Mouse (Mus musculus): ENCODE results near the gene Asic1. TPM values are rescaled to one million over a fixed set of nuclear protein-coding genes. Genes with fewer than 3 reads are reported as not detected.

Asic1 gene
- polyA plus RNA-seq, 1 experiment = 2.0 TPM

DNA sequence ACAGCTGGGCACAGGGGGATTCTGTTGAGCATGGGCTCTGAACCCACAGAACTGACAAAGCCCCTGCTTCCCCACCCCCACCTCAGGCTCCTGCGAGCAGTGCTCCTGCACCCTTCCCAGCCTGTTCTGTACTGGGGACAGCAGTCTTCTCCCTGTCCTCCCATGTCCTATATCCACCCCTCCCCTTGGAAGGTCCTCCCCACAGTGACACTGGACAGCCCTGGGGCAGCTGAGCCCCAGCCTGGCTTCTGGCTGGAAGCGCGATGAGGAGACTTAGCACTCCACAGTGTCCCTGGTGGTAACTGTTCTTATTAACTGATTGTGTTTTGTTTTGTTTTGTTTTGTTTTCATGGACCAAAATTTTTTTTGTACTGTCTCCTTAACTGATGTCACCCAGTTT, 43.4 kb downstream of the Asic1 start:
- Histone ChIP-seq H3ac (ENCODE audit: control insufficient read depth, insufficient read length) (no peak overlapping the region), H3K36me3 (ENCODE audit: control insufficient read depth, insufficient read depth) (peaks cover 44% of the 10 kb centered on the region), H3K79me2 (ENCODE audit: control insufficient read depth, insufficient read depth) (no peaks in the 10 kb centered on the region), H3K4me3 (no peak overlapping the region), H3K27me3 (ENCODE audit: control insufficient read depth, insufficient read depth, insufficient read length) (no peaks in the 10 kb centered on the region), H3K4me2 (ENCODE audit: low read depth) (no peak overlapping the region)
- TF ChIP-seq POLR2AphosphoS2 (IDR thresholded peaks at IDR 0.05; ENCODE audit: insufficient read length, low read depth) (no peak), TCF3 (IDR thresholded peaks at IDR 0.05; ENCODE audit: insufficient read length, low read depth) (no peak), SRF (IDR thresholded peaks at IDR 0.05; ENCODE audit: control insufficient read depth, insufficient read length, low read depth) (no peak), MAX (IDR thresholded peaks at IDR 0.05; ENCODE audit: low read depth) (no peak), E2F4 (IDR thresholded peaks at IDR 0.05; ENCODE audit: insufficient read depth) (no peak), REST (IDR thresholded peaks at IDR 0.05; ENCODE audit: insufficient read depth, insufficient read length) (no peak), POLR2A (IDR thresholded peaks at IDR 0.05; ENCODE audit: insufficient read length, low read depth) (no peak), MYOG (IDR thresholded peaks at IDR 0.05; ENCODE audit: control insufficient read depth in 1 of 3, insufficient read depth in 1 of 3, insufficient read length in 2 of 3, low read depth in 2 of 3) (no peak), USF1 (IDR thresholded peaks at IDR 0.05; ENCODE audit: low read depth) (no peak), TCF12 (IDR thresholded peaks at IDR 0.05; ENCODE audit: insufficient read depth, poor library complexity, severe bottlenecking) (no peak), MYOD1 (IDR thresholded peaks at IDR 0.05; ENCODE audit: control insufficient read depth in 1 of 3, insufficient read length in 2 of 3, low read depth in 2 of 3) (no peak), CEBPB (IDR thresholded peaks at IDR 0.05; ENCODE audit: insufficient read depth, poor library complexity, severe bottlenecking) (no peak)

DNA sequence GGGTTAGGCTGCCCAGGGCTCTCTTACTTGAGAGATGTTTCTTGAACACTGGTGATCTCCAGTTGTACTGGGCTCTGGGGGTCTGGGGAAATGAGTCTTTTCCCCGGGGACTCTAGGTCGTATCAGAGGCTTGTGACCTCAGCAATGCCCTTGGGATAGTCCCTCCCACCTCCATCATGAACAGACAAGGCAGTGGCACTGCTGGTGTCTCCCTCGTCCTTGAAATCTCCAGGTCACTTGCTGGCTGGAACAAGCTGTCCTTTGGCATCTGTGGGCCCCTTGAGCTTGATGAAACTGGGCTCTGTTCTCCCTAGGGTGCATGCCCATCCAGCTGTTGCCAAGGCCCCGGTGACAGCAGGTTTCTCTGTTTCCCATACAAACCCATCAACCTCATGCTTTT, 44.0 kb downstream of the Asic1 start:
- TF ChIP-seq SRF (IDR thresholded peaks at IDR 0.05; ENCODE audit: control insufficient read depth, insufficient read length, low read depth) = no peak
- no peak for TF ChIP-seq CEBPB (IDR thresholded peaks at IDR 0.05; ENCODE audit: insufficient read depth, poor library complexity, severe bottlenecking)
- TF ChIP-seq USF1 (IDR thresholded peaks at IDR 0.05; ENCODE audit: low read depth) = no peak
- no peak for TF ChIP-seq TCF12 (IDR thresholded peaks at IDR 0.05; ENCODE audit: insufficient read depth, poor library complexity, severe bottlenecking)
- no peak for TF ChIP-seq POLR2A (IDR thresholded peaks at IDR 0.05; ENCODE audit: insufficient read length, low read depth)
- TF ChIP-seq MYOD1 (IDR thresholded peaks at IDR 0.05; ENCODE audit: control insufficient read depth in 1 of 3, insufficient read length in 2 of 3, low read depth in 2 of 3) = no peak
- no peak for TF ChIP-seq REST (IDR thresholded peaks at IDR 0.05; ENCODE audit: insufficient read depth, insufficient read length)
- no peak for TF ChIP-seq MYOG (IDR thresholded peaks at IDR 0.05; ENCODE audit: control insufficient read depth in 1 of 3, insufficient read depth in 1 of 3, insufficient read length in 2 of 3, low read depth in 2 of 3)
- TF ChIP-seq TCF3 (IDR thresholded peaks at IDR 0.05; ENCODE audit: insufficient read length, low read depth) = no peak
- no peak for TF ChIP-seq MAX (IDR thresholded peaks at IDR 0.05; ENCODE audit: low read depth)
- no peak for TF ChIP-seq E2F4 (IDR thresholded peaks at IDR 0.05; ENCODE audit: insufficient read depth)
- no peak for TF ChIP-seq POLR2AphosphoS2 (IDR thresholded peaks at IDR 0.05; ENCODE audit: insufficient read length, low read depth)
- Histone ChIP-seq H3K4me3 (no peak overlapping the region), H3K4me2 (ENCODE audit: low read depth) (no peak overlapping the region), H3K36me3 (ENCODE audit: control insufficient read depth, insufficient read depth) (peaks cover 38% of the 10 kb centered on the region), H3ac (ENCODE audit: control insufficient read depth, insufficient read length) (no peak overlapping the region), H3K79me2 (ENCODE audit: control insufficient read depth, insufficient read depth) (no peaks in the 10 kb centered on the region), H3K27me3 (ENCODE audit: control insufficient read depth, insufficient read depth, insufficient read length) (no peaks in the 10 kb centered on the region)

DNA sequence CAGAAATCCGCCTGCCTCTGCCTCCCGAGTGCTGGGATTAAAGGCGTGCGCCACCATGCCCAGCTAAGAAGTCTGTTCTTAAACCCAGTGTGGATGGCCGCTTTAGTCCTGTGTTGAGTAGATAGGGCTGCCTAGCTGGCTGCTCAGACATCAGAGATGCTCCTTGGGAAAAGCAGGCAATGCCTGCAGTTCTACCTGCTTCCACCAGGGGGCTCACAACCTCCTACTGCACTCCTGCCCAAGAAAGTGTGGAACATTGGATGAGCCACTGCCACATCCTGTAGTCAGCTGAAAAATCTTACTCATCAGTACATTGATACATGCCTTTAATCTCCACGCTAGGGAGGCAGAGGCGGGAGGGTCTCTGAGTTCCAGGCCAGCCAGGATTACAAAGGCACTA, 44.7 kb downstream of the Asic1 start:
- TF ChIP-seq TCF3 (IDR thresholded peaks at IDR 0.05; ENCODE audit: insufficient read length, low read depth) (no peak), TCF12 (IDR thresholded peaks at IDR 0.05; ENCODE audit: insufficient read depth, poor library complexity, severe bottlenecking) (no peak), MYOG (IDR thresholded peaks at IDR 0.05; ENCODE audit: control insufficient read depth in 1 of 3, insufficient read depth in 1 of 3, insufficient read length in 2 of 3, low read depth in 2 of 3) (no peak)
- H3K36me3 ChIP-seq (ENCODE audit: control insufficient read depth, insufficient read depth) = peaks cover 31% of the 10 kb centered on the region

DNA sequence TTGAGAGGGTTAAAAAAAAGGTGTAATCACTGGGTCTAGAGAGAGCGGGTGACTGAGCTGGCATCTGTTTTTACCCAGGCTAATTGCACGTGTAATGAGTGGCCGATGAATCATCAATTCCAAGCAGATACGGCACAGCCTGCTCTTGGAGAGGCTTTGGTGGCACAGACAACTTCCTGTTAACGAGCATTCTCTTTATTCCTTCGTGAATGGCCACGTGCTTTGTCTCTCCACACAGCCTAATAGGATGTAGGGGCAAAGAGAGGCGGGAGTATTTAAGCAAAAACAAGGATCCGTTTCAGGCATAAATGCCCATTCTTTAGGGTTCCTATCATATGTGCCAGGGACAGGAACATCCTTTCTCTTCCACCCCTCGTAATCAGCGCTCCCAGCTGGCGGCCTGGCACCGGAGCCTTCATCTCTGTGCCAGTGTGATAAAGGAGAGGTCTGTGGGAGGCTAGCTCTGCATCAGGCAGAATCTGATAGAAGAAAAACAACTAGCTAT, 45.2 kb downstream of the Asic1 start:
- TF ChIP-seq MYOG (IDR thresholded peaks at IDR 0.05; ENCODE audit: control insufficient read depth in 1 of 3, insufficient read depth in 1 of 3, insufficient read length in 2 of 3, low read depth in 2 of 3) = no peak
- no peak for TF ChIP-seq TCF3 (IDR thresholded peaks at IDR 0.05; ENCODE audit: insufficient read length, low read depth)
- no peak for TF ChIP-seq SRF (IDR thresholded peaks at IDR 0.05; ENCODE audit: control insufficient read depth, insufficient read length, low read depth)
- TF ChIP-seq MYOD1 (IDR thresholded peaks at IDR 0.05; ENCODE audit: control insufficient read depth in 1 of 3, insufficient read length in 2 of 3, low read depth in 2 of 3) = no peak
- no peak for TF ChIP-seq POLR2A (IDR thresholded peaks at IDR 0.05; ENCODE audit: insufficient read length, low read depth)
- TF ChIP-seq TCF12 (IDR thresholded peaks at IDR 0.05; ENCODE audit: insufficient read depth, poor library complexity, severe bottlenecking) = no peak
- no peak for TF ChIP-seq CEBPB (IDR thresholded peaks at IDR 0.05; ENCODE audit: insufficient read depth, poor library complexity, severe bottlenecking)
- no peak for TF ChIP-seq USF1 (IDR thresholded peaks at IDR 0.05; ENCODE audit: low read depth)
- no peak for TF ChIP-seq E2F4 (IDR thresholded peaks at IDR 0.05; ENCODE audit: insufficient read depth)
- no peak for TF ChIP-seq REST (IDR thresholded peaks at IDR 0.05; ENCODE audit: insufficient read depth, insufficient read length)
- TF ChIP-seq MAX (IDR thresholded peaks at IDR 0.05; ENCODE audit: low read depth) = no peak
- no peak for TF ChIP-seq POLR2AphosphoS2 (IDR thresholded peaks at IDR 0.05; ENCODE audit: insufficient read length, low read depth)
- Histone ChIP-seq H3K36me3 (ENCODE audit: control insufficient read depth, insufficient read depth) (peaks cover 26% of the 10 kb centered on the region), H3K4me3 (no peak overlapping the region), H3ac (ENCODE audit: control insufficient read depth, insufficient read length) (no peak overlapping the region), H3K4me2 (ENCODE audit: low read depth) (no peak overlapping the region), H3K27me3 (ENCODE audit: control insufficient read depth, insufficient read depth, insufficient read length) (no peaks in the 10 kb centered on the region), H3K79me2 (ENCODE audit: control insufficient read depth, insufficient read depth) (no peaks in the 10 kb centered on the region)

More for the DNA sequence above, 44.7 kb downstream of the Asic1 start:
- no peaks in the 10 kb centered on the region for H3K79me2 ChIP-seq (ENCODE audit: control insufficient read depth, insufficient read depth)
- H3K4me3 ChIP-seq = no peak overlapping the region
- H3K27me3 ChIP-seq (ENCODE audit: control insufficient read depth, insufficient read depth, insufficient read length) = no peaks in the 10 kb centered on the region
- H3K4me2 ChIP-seq (ENCODE audit: low read depth) = no peak overlapping the region
- no peak overlapping the region for H3ac ChIP-seq (ENCODE audit: control insufficient read depth, insufficient read length)

All from myocyte (in vitro differentiated cells).